Mouse (Mus musculus): ENCODE measurements at regions not wholly inside any gene's neighbourhood (a gene's known extent, or its start where the extent isn't known, plus 50 kb on each side); places are given as distances from the start of the nearest gene placed in this dataset.
A peak's percentile ranks its signal among the peaks of the same experiment; 100 is the strongest.

DNA sequence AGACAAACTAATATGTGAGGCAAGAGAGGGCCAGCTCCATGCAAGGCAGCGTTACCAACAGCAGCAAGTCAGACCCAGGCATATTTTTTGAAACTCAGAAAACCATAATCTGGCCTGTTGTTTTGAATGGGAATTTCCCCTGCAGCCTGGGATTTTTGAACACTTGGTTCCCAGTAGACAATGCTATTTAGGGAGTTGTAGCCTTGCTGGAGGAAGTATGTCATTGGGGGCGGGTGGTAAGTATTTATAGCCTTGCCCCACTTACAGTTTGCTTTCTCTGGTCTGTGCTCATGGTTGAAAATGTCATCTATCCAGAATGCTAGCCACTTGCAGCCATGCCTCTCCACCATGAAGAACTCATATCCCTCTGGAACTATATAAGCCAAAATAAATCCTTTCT, 894.9 kb upstream of the Car8 start:
- ATAC-seq (replicated peaks; ENCODE audit: low FRiP score, poor library complexity, severe bottlenecking), result no peak

DNA sequence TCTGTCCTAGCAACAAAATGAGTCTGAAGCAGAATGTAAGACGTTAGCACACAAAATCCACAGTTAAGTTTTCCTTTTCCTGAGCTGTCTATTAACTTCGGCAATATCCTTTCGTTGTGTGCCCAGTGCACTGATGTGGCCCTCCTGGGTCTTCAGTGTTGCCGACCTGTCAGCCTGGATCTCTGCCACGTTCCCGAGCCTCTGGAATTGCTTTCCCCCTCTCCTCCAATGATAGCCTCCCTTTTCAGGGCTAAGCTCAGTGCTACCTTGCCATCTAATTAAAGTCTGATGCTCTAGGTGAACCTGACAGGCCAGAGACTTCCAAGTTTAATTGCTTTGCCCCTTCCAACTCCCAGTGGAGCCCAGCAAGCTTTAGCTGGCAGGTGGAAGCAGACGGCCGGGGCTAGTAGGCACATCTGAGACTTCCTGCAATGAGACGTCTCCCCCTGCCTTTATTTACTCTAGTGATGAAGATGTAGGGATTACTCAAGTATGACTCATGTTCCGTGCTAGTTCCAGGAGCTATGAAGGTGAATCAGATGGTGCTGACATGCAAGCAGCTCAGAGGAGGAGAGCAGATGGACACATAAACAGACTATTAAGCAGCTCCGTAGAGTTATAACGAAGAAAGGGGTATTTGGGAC, 894.3 kb upstream of the Car8 start:
- ATAC-seq (replicated peaks; ENCODE audit: low FRiP score, poor library complexity, severe bottlenecking), result no peak

DNA sequence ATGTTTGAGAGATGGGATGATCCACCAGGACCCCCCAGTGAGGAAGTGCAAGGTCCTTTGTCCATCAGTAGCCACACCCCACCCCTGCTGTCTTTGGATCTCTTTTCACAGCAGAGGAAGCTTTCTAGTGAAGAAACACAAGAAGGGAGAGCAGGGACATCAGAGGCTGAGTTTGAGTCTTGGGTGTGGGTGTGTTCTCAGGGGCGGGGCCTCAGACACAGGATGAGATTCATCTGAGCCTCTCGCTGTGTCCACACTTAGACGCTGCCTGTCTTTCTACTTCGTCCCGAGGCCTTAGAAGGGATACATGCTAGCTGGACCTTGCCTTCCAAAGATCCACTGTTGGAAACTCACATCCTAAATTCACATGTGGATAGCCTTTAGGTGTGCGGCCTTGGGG, 893.5 kb upstream of the Car8 start:
- no peak for ATAC-seq (replicated peaks; ENCODE audit: low FRiP score, poor library complexity, severe bottlenecking)

DNA sequence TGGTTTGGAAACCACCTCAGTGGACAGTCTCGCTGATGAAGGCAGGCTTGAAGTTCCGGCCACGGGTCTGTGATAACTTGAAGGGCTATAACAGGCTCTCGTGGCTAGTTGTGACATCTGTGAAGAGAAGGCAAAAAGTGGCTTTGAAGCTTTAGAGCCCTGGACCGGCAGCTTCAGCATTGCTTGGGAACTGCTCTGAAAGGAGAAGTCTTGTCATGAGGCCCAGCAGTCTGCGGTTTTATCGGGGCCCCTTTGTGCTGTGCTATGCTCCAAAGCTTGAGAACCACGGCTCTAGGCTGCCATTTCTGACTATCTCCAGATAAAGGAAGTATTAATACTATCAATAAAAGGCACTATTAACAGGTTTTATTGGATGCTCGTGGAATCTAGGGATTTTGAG, 892.8 kb upstream of the Car8 start:
- ATAC-seq (replicated peaks; ENCODE audit: low FRiP score, poor library complexity, severe bottlenecking), result no peak

DNA sequence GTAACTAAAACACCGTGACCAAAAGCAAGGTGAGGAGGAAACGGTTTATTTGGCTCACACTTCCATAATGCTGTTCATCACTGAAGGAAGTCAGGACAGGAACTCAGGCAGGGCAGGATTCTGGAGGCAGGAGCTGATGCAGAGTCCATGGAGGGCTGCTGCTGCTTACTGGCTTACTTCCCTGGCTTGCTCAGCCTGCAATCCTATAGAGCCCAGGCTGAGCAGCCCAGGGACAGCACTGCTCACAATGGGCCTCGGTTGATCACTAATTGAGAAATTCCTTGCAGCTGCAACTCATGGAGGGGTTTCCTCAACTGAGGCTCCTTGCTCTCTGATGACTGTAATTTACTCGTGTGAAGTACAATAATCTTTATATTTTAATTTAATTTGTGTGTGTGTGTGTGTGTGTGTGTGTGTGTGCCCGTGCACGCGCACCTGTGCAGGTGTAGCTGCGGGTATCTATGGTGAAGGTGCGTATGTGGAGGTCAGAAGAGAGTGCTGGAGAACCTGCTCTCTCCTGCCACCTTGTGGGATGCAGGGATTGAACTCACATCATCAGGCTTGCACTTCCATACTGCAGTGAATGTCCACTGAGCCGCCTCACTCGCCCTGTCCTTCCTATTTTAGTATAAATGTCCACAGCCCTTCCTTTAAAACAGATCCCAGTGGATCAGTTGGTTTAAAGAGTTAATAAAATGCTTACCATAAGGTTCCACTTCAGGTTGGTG, 886.6 kb upstream of the Car8 start:
- ATAC-seq (replicated peaks; ENCODE audit: low FRiP score, poor library complexity, severe bottlenecking), result no peak

DNA sequence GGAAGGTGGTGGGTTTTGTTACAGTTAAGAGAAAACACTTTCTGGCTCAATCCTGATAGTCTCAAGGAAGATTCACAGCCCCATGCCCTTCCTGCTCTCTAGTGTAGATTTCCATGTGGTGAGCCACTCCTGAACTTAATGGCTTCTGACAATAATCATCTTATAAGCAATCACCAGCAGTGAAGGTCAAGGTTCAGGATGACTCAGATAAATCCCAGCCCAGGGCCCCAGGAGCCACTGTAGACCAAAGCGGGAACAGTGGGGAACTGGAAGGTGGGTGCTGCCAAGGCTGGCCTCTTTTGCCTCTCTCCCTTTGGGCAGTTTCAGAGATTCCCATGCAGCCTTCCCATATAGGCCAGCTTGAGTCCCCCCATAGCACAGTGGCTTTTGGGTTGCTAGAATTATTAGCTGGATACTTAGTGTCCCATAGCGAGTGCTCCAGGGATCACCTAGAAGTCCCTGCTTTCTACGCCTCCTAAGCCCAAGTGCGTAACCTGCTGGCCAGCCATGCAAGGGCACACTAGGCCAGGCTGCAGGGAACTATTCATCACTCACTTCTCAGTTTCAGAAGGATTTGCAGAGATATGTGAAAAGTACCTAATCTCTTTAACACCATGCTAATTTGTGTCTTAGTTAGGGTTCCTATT, 885.9 kb upstream of the Car8 start:
- ATAC-seq (replicated peaks; ENCODE audit: low FRiP score, poor library complexity, severe bottlenecking), result no peak

DNA sequence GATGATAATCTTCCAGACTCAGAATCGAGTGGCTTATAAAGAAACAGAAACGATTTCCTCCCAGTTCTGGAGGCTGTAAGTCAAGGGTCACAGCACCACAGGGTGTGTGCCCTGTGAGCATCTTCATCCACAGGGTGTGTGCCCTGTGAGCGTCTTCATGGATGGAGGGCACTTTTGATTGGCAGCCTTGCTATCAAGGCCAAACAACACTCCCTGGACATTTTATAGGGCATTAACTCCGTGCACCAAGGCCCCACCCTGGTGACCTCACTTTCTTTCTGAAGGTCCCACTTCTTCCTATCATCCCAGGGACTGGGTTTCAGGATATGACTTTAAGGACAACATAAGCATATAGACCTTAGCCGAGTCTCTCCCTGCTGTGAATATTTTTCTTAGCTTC, 885.3 kb upstream of the Car8 start:
- no peak for ATAC-seq (replicated peaks; ENCODE audit: low FRiP score, poor library complexity, severe bottlenecking)

DNA sequence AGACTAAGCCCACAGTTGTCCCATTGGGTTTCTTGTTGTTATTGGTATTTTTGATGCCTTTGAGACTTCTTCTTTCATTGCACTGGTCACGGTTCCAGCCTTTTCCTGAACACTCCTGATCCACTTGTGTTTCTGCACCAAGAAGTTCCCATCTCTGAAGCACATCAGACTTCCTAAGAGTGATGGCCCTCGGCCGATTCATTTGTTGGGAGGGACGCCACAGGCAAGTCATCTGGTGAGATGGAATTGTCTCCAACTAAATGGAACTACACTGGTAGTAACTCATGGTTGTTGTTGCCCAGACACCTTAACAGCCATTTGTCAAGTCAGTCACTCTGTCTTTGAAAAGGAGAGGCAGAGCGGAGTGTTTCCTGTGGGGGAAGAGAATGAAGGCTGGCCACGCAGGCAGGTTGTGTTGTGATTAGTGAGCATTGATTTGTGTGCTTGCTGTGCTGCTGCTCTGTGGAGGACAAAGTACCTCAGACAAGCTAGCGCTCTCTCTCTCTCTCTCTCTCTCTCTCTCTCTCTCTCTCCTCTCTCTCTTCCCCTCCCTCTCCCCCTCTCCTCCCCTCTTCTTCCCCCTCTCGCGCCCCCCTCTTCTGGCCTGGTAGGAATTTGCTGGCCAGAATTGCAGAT, 884.7 kb upstream of the Car8 start:
- ATAC-seq (replicated peaks; ENCODE audit: low FRiP score, poor library complexity, severe bottlenecking), result no peak

DNA sequence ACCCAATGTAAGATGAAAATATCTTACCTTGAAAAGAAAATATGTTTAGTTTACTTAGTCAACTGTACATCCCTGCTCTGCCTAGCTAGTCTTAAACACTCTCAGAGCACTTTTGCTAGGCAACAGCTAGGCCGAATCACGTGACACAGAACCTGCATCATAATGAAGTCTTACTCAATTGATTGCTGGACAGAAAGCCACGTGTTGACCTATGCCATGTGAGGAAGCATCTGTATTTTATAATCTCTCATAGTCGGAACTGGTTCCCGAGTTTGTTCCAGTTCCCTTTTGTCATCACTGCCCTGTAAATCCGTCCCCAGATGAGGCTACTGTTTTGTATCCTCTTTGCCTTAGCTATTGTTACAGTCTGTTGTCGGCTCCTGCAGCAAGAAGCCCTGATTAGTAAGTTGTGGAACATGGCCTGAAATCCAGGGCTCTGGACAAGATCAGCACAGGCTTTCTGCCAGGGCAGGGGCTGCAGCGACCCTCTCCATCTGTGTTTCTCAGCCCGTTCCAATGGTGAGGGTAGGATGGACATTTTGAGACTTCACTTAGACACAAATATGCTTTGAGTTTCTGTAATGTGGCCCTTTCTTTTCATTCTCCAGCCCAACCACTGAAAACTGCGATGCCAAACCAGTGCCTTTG, 883.9 kb upstream of the Car8 start:
- no peak for ATAC-seq (replicated peaks; ENCODE audit: low FRiP score, poor library complexity, severe bottlenecking)

DNA sequence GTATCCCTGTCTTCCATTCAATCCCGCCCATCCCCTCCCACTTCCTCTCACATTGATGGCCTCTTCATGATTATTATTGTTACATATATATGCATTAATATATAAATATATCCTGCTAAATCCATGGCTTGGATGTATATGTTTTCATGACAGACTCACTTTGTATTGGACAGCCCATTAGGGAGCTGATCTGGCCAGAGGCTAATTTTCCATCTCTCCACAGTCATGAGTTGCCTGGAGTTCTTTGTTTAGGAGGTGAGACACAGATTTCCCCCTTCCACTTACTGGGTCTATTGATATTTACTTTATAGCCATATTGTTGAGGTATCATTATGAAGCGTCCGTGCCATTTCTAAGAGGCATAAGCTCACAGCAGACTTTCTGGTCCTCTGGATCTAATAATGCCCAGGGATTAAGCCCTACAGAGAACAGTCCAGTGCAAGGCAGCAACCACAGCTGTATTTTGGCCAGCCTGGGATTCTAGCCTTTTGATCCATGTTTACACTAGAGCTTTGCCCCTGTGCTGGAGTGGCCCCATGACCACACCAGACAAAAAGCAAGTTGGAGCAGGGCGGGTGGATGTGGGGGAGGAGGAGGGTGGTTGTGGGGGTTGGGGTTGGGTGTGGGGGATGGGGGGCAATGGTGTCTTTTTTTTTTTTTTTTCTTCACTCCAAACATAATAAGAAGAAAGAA, 878.3 kb upstream of the Car8 start:
- no peak for ATAC-seq (replicated peaks; ENCODE audit: low FRiP score, poor library complexity, severe bottlenecking)

DNA sequence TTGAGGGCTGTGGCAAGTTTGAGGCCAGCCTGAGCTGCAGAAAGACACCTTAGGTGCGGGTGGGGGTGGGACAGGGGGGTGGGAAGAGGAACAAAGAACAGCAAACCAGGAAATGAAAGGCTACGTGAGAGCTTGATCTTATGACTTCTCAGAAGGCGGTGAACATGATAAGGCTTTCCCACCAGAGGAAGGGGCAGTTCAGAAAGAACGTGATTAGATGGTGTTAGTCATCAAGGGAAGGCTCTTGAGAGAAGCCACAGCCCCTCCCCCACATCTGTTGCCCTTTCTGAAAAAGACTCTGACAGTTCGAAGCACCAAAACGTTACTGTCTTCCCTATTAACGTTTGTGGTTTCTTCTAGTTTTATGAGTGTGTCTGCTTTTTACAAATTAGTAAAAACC, 877.0 kb upstream of the Car8 start:
- ATAC-seq (replicated peaks; ENCODE audit: low FRiP score, poor library complexity, severe bottlenecking), result no peak

DNA sequence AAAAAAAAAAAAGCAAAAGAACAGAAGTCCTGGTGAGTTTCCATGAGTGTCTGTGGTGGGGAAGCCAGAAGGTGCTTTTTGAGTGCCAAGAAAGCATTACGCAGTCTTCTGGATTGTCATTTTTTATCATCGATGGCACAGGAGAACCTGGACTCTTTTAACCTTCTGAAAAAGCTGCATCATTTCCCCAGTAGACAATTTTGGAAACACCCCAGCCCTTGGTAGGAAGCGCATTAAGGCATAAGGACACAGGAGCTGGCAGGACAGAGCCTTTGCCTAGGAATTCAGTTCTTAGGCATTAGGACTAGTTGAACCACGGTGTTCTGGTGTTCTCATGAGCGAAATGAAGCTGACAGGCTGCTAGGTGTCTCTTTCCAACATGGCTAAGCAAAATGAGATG, 875.1 kb upstream of the Car8 start:
- no peak for ATAC-seq (replicated peaks; ENCODE audit: low FRiP score, poor library complexity, severe bottlenecking)

DNA sequence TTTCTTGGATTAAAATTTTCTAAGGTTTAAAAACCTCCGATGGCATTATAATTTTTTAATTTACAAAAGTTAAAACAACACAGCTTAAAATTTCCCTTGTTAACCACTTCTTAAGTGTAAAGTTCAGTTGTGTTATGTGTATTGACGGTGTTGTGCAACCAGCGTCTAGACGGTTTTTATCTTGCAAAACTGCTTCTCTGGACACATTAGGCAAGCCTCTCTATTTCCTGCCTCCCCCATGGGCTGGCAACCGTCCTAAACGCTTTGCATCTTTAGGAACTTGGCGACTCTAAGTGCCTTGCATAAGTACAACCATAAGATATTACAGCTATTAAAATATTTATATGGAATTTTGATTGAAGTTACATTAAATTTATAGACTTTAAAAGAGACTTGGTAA, 871.5 kb upstream of the Car8 start:
- ATAC-seq (replicated peaks; ENCODE audit: low FRiP score, poor library complexity, severe bottlenecking), result no peak

DNA sequence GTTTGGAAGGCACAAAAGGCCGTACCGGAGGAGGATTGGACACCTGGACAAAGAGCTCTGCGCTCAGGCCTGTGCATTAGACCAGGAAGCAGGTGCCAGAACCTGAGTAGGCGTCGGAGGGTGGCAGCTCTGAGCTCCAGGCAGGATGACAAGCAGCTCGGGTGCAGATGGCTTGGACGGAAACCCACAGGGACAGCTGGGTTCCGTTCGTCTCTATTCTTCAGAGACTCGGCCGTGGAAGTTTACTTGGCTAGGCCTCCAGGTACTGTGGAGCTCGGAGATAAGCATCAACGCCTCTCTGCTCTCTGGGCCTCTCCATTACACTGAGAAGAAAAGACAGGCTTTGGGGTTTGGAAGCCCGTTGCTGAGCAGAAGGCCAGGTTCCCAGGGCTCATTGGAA, 868.5 kb upstream of the Car8 start:
- no peak for ATAC-seq (replicated peaks; ENCODE audit: low FRiP score, poor library complexity, severe bottlenecking)

DNA sequence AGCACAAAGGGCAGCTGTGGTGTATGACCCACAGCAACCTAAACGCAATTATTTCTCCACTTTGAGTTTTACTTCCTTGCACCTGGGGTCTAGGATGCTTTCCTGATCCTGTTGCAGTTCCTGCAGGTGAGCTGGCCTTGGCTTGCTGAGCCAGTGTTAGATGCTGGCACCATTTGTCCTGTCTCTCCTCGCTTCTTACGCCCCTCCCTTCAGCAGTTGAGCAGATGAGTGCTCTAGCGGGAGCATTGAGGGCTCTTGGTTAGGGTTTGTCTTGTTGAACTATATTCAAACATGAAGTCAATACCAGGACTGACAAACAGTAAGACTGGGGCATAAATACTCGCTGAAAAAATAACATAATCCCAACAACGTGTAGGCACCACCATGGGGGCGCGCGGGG, 867.9 kb upstream of the Car8 start:
- ATAC-seq (replicated peaks; ENCODE audit: low FRiP score, poor library complexity, severe bottlenecking), result no peak

DNA sequence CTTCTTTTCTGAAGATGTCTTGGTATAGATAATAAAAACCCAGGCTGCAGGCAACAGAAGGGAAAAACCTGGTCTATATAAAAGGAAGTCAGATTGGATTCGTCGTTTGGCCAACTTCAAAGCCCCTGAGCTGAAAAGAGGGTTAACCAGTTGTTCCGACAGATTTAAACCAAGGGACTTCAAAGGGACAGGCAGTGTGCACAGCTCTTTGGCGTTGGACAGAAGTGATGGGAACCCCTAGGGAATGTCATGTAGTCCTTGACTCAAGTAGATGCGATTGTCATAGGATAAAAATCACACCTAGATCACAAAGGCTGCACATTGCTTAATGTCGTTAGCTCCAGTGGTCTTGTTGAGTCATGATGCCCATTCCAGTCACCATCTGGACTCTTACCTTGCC, 865.8 kb upstream of the Car8 start:
- ATAC-seq (replicated peaks; ENCODE audit: low FRiP score, poor library complexity, severe bottlenecking), result no peak

DNA sequence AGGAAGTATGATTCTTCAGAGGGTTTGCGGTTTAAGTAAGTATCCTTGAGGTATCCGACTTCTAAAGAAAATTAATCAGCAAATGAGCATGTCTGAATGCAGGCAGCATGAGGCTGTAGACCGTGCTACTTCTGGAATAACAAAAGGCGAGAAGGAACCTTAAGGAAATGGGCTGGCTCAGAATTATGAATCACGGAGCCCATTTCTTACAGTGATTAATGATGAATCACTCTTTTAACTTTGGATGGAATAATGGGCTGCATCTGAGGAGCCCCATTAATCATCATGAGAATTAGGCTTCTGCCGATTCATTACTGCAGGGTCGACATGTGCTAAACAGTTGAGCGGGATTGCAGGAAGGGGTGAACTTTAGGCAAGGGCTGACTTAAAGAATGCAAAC, 865.1 kb upstream of the Car8 start:
- no peak for ATAC-seq (replicated peaks; ENCODE audit: low FRiP score, poor library complexity, severe bottlenecking)

DNA sequence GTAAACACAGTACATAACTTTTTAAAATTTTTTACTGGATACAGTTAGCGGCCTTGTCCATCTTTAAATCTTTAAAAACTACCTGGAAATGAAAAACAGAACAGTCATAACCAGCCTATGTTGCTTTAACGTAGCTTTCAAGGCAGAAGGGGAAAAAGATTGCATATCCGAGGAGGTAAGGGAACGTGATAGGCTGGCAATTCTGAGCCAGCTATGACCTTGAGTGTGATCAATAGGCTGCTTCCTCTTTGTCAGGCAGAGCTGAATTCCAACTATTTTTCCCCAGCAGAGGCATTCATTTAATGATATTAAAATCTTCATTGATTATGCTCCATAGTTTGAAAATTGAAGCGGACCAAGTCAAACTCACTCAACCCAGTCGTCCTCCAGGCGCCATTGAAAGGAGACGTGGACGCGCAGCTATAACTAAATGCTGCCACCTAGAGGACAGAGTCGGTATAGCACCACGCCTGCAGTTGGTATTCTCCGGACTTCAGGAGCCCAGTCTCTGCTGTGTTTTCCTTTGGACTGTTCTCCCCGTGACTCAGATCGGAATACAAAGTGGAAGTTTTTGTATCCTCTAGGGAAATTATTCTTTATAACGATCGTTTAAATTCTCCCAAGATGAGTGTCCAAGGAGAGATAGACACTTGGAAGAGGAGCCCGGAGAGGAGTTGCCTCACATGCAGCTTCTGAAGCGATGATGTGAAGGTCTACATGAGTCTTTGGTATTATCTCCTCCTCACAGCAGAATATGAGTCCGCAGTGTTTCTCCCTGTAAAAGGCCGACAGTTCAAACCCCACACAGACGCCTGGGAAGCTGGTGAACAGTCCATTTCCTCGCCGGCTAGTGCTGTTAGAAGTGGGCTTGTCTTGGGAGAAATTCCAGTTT, 858.2 kb upstream of the Car8 start:
- peak; percentile 83 for ATAC-seq (replicated peaks; ENCODE audit: low FRiP score, poor library complexity, severe bottlenecking)

DNA sequence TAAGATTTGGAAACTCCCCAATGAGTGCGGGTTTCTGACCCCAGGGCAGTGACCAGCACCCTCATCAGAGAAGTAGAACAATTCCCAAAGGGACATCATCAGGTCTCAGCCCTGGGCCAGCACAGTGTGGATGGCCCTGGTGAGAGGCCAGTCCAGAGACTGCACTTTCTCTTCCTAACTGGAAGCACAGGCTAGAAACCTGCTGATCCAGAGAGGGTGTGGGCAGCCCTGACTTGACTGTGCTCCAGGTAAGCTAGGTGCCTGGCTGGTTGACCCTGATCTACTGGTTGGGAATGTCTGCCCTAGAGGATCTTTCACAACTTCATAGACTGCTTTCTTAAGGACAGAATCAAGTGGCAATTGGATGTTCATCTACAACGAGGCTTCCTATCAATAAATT, 857.4 kb upstream of the Car8 start:
- ATAC-seq (replicated peaks; ENCODE audit: low FRiP score, poor library complexity, severe bottlenecking), result no peak

Measured in erythroblast, adult 5-6 weeks (primary cell).